Mouse (Mus musculus): ENCODE data around the gene Folr1.

Folr1 gene

GRCm38 (mm10) chr7:101833352-101833751 lies 37.2 kb downstream of the Folr1 start:
- DNase-seq (ENCODE audit: low read depth, low spot score): no peak

- no peak for DNase-seq (ENCODE audit: low read depth, low spot score)
Observed at GRCm38 (mm10) chr7:101832372-101832771, 38.2 kb downstream of the Folr1 start.

- DNase-seq (ENCODE audit: low read depth, low spot score): no peak
Observed at GRCm38 (mm10) chr7:101831437-101831836, 39.2 kb downstream of the Folr1 start.

- DNase-seq (ENCODE audit: low read depth, low spot score): no peak
Observed at GRCm38 (mm10) chr7:101830373-101830772, 40.2 kb downstream of the Folr1 start.

GRCm38 (mm10) chr7:101823758-101824630 lies 46.6 kb downstream of the Folr1 start:
- no peak for DNase-seq (ENCODE audit: low read depth, low spot score)

- no peak for DNase-seq (ENCODE audit: low read depth, low spot score)
Observed at GRCm38 (mm10) chr7:101822836-101823757, 47.5 kb downstream of the Folr1 start.

GRCm38 (mm10) chr7:101821571-101822501 lies 48.8 kb downstream of the Folr1 start:
- DNase-seq (ENCODE audit: low read depth, low spot score): no peak

- DNase-seq (ENCODE audit: low read depth, low spot score): no peak
Observed at GRCm38 (mm10) chr7:101820295-101821030, 50.1 kb downstream of the Folr1 start.

GRCm38 (mm10) chr7:101817861-101818401 lies 52.7 kb downstream of the Folr1 start, which contains the start of gene Phox2a:
Gene Phox2a, plus strand, starts transcription at chr7:101818313.
- DNase-seq (ENCODE audit: low read depth, low spot score): no peak
